Mouse (Mus musculus) brain, embryonic 14.5 days (tissue): ENCODE results near the gene Ggnbp2. TPM values are rescaled to one million over a fixed set of nuclear protein-coding genes. Genes with fewer than 3 reads are reported as not detected.

ENCODE experiments used
- DNase-seq: peaks from one replicate; pipeline ENCODE4 v3.0.0-alpha.2; 2011; ENCODE audit warnings: low read depth
- CTCF ChIP-seq: fragments of 200-500 bp; IDR thresholded peaks from 2 replicates; pipeline ENCODE4 v1.5.1; 2012; ENCODE audit warnings: inconsistent platforms, mild to moderate bottlenecking, moderate library complexity, borderline replicate concordance; ENCODE audit not compliant: insufficient read depth, insufficient read length; ENCODE audit errors: extremely low read depth
- POLR2A ChIP-seq: fragments of 200-500 bp; IDR thresholded peaks from 2 replicates; pipeline ENCODE4 v1.6.1; 2012; ENCODE audit warnings: mild to moderate bottlenecking, inconsistent platforms, borderline replicate concordance; ENCODE audit not compliant: poor library complexity, insufficient read depth, insufficient read length, severe bottlenecking; ENCODE audit errors: extremely low read depth
- polyA plus RNA-seq: library from polyadenylated mRNA; depleted of rRNA; stranded (reverse); fragments of >200 nt; gene quantifications from 2 replicates; pipeline ENCODE4 v1.2.3, GENCODE M21; 2012

The Ggnbp2 gene
- polyA plus RNA-seq, 1 experiment: 93.8 TPM

- DNase-seq: no peak
- no peak for TF ChIP-seq CTCF
- no peak for TF ChIP-seq POLR2A
These were observed 2.6 kb upstream of the Ggnbp2 start for GRCm38 (mm10) chr11:84873042-84873833.

GRCm38 (mm10) chr11:84871548-84872069 is 992 bp upstream of the Ggnbp2 start:
- TF ChIP-seq POLR2A (no peak), CTCF (no peak)
- no peak for DNase-seq

- DNase-seq: no peak
- no peak for TF ChIP-seq POLR2A
- no peak for TF ChIP-seq CTCF
These were observed 429 bp upstream of the Ggnbp2 start for GRCm38 (mm10) chr11:84871046-84871445.

DNA sequence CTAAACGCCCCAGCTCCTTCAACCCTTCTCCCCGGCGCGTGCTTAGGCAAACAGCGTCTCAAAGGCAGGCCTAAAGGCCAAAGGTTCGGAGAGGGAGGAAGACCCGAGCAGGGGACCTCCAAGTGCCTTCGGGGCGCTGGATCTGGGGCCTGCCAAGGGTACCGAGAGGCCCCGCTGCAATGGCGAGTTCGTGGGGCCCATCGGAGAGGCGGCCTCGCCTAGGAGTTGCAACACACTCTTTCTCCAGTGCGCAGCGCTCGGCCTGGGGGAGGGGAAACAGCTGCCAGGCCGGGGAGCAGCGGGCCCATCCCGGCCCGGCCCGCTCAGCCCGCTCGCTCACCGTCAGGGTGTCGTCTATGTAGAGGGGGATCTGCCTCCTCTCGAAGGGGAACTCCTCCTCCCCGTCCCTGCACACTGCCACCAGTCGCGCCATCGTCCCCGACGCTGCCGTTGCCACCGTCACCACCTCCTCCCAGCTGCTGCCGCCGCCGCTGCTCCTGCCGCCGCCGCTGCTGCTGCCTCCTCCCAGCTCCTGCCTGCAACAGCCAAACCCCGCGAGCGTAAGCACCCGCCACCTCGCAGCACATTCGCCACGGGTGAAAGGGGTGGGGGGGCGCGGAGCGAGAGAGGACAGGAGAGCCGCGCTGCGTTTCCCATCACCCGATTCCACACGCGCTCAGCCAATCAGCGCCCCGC is 932 bp downstream of the Ggnbp2 start:
- no peak for TF ChIP-seq CTCF
- TF ChIP-seq POLR2A: peak; percentile 74
- DNase-seq: peak; percentile 99

DNA sequence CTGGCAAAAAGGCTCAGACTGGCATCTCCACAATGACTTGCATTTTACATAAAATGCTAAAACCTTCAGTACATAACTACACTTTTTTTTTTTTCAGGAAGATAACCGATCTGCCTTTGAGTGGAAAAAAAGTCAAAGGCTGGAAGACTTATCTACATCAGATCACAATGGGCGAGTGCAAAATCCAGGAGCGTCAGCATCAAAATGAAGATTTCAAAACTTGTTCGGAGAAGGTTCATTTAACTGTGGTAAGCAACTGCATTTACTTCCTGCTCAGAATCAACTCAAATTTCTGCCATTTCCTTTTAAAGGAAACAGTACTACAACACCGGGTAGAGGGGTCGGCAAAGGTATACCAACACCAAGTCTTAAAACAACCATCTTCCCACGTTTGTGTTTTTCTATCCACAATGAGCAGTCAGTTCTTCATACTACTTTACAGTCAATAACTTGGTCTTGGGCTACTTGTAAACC is 1.8 kb downstream of the Ggnbp2 start:
- peak; percentile 1 for DNase-seq
- TF ChIP-seq POLR2A: no peak
- no peak for TF ChIP-seq CTCF

DNA sequence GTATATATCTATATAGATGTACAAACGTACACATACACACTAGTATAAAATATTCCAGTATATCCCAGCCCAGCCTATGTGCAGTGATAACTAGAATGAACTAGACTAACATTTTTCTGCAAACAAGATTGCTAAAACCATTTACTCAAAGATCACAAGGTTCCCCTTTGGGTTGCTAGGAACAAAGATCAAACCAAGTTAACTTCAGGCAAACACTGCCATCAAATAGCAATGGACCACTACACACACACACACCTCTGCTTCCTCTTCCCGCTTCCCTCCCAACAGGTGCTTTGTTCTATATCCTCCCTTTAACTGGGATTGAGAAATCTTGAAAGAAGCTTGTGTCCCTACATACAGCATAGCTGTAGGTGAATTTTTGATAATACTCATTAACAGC is 3.0 kb downstream of the Ggnbp2 start:
- TF ChIP-seq CTCF (no peak), POLR2A (no peak)
- DNase-seq: no peak

GRCm38 (mm10) chr11:84865268-84865667 is 5.3 kb downstream of the Ggnbp2 start:
- no peak for DNase-seq

GRCm38 (mm10) chr11:84855285-84855684 is 15.3 kb downstream of the Ggnbp2 start:
- DNase-seq: no peak
- no peak for TF ChIP-seq POLR2A
- no peak for TF ChIP-seq CTCF

More at GRCm38 (mm10) chr11:84865268-84865667, 5.3 kb downstream of the Ggnbp2 start:
- TF ChIP-seq CTCF: no peak
- TF ChIP-seq POLR2A: no peak

DNA sequence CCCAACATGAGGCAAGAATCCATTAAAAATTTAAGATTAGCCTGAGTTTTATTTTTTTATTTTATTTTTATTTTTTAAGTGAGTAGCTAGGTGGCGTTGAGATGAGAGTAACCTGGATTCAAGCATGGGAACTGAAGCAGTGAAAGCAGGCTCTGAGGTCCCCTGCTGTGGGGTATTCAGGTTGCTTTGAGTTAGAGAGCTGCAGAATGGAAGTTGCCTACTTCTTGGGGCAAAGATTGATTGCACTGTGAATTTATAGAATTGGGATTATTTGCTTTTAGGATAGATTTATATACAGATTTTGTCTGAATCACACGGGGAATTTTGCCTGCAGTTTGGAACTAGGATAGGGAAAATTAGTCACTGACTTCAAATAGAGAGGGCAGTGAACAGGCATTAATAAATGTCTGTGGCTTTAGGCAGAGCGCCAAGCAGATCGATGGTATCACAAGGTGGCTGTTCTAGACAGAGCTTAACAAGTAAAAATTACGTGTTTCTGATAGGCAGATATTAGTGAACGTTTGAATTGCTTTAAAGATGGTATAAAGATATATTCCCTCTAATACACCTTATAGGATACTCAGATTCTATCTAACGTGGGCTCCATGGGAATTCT is 23.0 kb downstream of the Ggnbp2 start:
- TF ChIP-seq CTCF (no peak), POLR2A (no peak)
- no peak for DNase-seq

DNA sequence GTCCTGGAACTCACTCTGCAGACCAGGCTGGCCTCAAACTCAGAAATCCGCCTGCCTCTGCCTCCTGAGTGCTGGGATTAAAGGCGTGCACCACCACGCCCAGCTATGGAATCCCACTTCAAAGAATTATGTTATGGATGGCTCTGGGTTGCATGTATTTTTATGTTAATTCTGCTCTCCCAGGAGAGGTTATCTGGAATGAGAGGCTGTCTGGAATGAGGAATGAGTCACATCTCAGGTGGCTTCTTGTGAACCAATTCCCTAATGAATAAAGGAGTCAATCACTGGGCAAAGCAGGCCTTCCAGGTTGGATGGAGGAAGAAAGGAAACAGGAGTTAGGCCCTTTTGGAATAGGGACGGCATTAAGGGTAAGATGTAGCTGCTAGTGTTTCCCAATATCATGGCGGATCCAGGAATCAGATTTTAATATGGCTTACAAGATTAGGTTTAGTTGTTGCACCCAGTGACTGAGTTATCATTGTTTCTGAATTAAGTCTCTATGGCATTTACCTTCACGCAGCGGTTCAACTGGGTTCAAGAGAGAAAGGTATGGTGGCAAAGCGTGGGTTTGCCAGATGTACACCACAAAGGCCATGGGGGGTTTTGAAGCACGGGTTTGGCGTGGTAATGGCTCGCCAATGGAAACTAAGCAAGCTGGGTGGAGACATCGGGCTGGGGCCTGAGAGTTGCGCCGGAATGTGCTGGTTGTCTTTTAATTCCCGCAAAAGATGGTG is 23.7 kb downstream of the Ggnbp2 start:
- TF ChIP-seq POLR2A: no peak
- no peak for TF ChIP-seq CTCF
- DNase-seq: no peak
